Mouse (Mus musculus): Measurements from ENCODE around the gene Olfr215.
"Not testable (repeated sequence)": the region's sequence is repeated elsewhere in the genome, so short reads cannot be mapped to it uniquely, and the experiment has no call there.

Gene Olfr215

DNA sequence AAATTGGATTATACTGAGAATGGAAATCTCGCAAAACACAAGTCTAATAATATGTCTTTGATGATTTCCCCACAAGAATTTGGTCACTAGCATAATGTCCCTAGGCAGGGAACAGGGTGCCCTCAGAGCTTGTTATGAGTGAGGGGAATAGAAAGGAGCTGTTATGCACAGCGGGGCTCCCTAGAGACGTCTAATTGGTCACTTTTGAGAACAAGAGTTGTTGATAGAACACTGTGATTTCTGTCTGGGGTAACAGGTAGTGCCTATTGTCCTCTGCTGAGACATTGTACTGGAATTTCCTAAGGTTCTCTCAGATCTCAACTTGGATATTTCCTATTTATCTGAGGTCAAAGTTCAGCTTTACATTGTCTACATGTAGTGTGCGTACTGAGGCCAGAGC, at the start of gene Olfr215:
Olfr215 (minus strand) TSS at position 101 of the 400 bp plus-strand sequence.
- in situ Hi-C loops (cut with MboI; ENCODE audit: unreplicated experiment in 2 of 2) = no loop called here

- in situ Hi-C loops (cut with MboI; ENCODE audit: unreplicated experiment in 2 of 2) = loop anchor here (10.0 kb wide), 1 partner anchor 63 kb away; no protein-coding TSS in a partner anchor
Measured at GRCm38 (mm10) chr6:116632129-116632528, 48.1 kb upstream of the Olfr215 start.

DNA sequence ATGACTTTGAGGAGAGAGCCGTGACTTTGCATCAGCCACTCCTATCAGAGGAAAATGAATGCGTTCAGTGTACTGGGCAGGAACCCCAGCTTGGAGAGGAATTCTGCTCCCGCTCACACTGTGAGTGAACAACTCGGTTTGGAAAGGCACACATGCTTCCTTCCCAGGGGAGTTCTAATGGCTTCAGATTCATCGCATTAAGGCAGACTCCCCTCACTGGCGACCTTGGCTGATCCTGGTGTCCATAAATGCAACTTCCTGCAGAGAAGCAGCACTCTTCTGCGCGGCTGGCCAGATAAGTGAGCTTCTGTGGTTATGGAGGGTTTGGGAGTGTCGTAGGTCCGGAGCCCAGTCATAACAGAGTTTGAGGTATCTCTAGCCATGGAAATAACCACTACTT, 45.8 kb upstream of the Olfr215 start:
- in situ Hi-C loops (cut with MboI; ENCODE audit: unreplicated experiment in 2 of 2) = loop anchor here (10.0 kb wide), 1 partner anchor 65 kb away; no protein-coding TSS in a partner anchor

- in situ Hi-C loops (cut with MboI; ENCODE audit: unreplicated experiment in 2 of 2) = no loop called here
Measured at GRCm38 (mm10) chr6:116628539-116629171, 44.7 kb upstream of the Olfr215 start, which contains the start of gene Zfp422. Gene Zfp422, minus strand, starts transcription at chr6:116628999.

DNA sequence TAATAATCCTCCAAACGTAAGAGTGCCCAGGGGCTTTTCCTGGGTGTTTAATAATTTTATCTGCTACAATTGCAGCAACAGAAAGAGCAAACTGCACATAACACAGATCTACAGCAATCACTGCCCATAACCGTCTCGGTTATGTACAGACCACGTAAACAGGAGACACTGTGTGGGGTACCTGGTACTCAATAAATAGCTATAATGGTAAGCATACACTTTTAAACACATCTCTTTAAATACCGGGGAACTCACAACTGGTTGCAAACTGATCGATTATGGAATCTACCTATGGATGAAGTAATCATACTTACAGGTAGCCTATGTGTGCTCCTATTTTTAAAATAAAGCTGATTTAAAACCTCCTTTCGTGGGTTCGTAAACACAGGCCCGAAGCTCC, 44.1 kb upstream of the Olfr215 start:
- in situ Hi-C loops (cut with MboI; ENCODE audit: unreplicated experiment in 2 of 2) = no loop called here

- in situ Hi-C loops (cut with MboI; ENCODE audit: unreplicated experiment in 2 of 2) = not testable (repeated sequence)
Measured at GRCm38 (mm10) chr6:116626417-116626816, 42.4 kb upstream of the Olfr215 start.

GRCm38 (mm10) chr6:116621318-116622023, 37.5 kb upstream of the Olfr215 start:
- in situ Hi-C loops (cut with MboI; ENCODE audit: unreplicated experiment in 2 of 2) = loop anchor here (25.0 kb wide), 2 partner anchors 734 to 1059 kb away; no protein-coding TSS in a partner anchor

- in situ Hi-C loops (cut with MboI; ENCODE audit: unreplicated experiment in 2 of 2) = loop anchor here (25.0 kb wide), 2 partner anchors 731 to 1056 kb away; no protein-coding TSS in a partner anchor
Measured at GRCm38 (mm10) chr6:116618073-116618472, 34.1 kb upstream of the Olfr215 start.

GRCm38 (mm10) chr6:116615719-116616118, 31.7 kb upstream of the Olfr215 start:
- in situ Hi-C loops (cut with MboI; ENCODE audit: unreplicated experiment in 2 of 2) = loop anchor here (25.0 kb wide), 2 partner anchors 728 to 1053 kb away; no protein-coding TSS in a partner anchor

GRCm38 (mm10) chr6:116607230-116607629, 23.2 kb upstream of the Olfr215 start:
- in situ Hi-C loops (cut with MboI; ENCODE audit: unreplicated experiment in 2 of 2) = loop anchor here (25.0 kb wide), 2 partner anchors 720 to 1045 kb away; no protein-coding TSS in a partner anchor

DNA sequence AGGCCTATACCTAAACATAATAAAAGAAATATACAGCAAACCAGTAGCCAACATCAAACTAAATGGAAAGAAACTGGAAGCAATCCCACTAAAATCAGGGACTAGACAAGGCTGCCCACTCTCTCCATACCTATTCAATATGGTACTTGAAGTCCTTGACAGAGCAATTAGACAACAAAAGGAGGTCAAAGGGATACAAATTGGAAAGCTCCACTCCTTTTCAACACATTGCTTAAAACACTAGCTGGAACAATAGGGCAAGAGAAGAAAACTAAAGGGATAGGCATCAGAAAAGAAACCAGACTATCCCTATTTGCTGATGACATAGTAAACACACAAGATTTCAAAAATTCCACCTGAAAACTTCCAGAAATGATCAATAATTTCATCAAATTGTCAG, 17.0 kb upstream of the Olfr215 start:
- in situ Hi-C loops (cut with MboI; ENCODE audit: unreplicated experiment in 2 of 2) = loop anchor here (25.0 kb wide), 2 partner anchors 714 to 1039 kb away; no protein-coding TSS in a partner anchor

DNA sequence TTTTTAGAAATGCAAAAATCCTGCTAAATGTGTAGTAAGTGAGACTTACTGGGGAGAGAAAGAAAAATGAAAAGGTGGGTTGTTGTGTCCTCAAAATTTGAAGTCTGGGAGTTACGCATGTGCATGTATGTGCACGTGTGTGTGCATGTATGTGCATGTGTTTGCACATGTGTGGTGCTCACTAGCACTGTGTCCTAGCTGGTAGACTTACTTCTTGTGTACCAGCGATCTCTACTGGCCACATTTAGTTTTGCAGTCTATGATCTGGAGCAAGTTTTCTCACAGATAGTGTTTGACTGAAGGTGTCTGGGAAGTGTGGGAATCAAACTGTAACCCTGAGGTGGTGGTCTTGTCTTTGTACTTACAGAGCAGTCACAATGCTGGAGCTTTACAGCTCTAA, 14.2 kb downstream of the Olfr215 start:
- in situ Hi-C loops (cut with MboI; ENCODE audit: unreplicated experiment in 2 of 2) = loop anchor here (5.0 to 25.0 kb wide), 5 partner anchors 135 to 673 kb away; no protein-coding TSS in a partner anchor

DNA sequence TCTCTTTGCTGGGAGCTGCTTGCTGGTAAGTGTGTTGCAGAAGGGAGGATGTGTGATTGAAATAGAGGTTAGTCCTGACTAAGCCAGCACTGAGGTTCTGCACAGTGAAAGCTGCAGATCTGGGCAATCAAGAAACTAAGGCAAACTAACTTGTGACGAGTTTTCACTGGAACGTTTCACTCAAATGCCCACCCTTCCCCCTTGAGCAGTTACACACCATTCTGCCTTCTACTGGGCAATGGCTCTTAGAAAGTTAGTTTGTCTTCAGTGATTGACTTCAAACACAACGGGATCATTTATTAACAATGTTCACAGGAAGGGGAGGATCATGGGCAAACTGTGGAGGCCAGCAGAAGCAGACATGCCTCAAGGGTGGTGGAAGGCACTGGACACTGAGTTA, 29.0 kb downstream of the Olfr215 start:
- in situ Hi-C loops (cut with MboI; ENCODE audit: unreplicated experiment in 2 of 2) = loop anchor here in 1 of 2 experiments (25.0 kb wide), 1 partner anchor 268 kb away; no protein-coding TSS in a partner anchor

GRCm38 (mm10) chr6:116553935-116554334, 30.1 kb downstream of the Olfr215 start, which contains the start of gene Olfr214:
Gene Olfr214, plus strand, starts transcription at chr6:116554235.
- in situ Hi-C loops (cut with MboI; ENCODE audit: unreplicated experiment in 2 of 2) = loop anchor here in 1 of 2 experiments (25.0 kb wide), 1 partner anchor 267 kb away; no protein-coding TSS in a partner anchor

GRCm38 (mm10) chr6:116550841-116551240, 33.2 kb downstream of the Olfr215 start, which contains the start of gene Gm5580:
Gene Gm5580, plus strand, starts transcription at chr6:116551141.
- in situ Hi-C loops (cut with MboI; ENCODE audit: unreplicated experiment in 2 of 2) = loop anchor here in 1 of 2 experiments (25.0 kb wide), 1 partner anchor 264 kb away; no protein-coding TSS in a partner anchor

DNA sequence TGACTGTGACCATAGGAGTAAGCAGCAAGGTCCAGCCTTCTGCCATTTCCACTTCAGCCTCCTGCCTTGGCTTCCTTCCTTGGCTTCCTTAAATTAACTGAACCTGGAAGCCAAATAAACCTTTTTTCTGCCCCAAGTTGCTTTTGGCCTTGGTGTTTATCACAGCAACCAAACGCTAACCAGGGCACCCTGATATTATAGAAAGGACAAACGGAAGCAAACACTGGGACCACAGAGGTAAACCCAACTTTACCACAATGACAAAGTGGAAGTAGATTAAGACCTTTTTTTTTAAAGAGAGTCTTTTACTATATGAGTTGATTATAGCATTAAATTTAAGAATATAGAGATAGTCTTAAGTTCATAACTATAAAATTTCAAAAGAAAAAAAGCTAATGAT, 41.5 kb downstream of the Olfr215 start:
- in situ Hi-C loops (cut with MboI; ENCODE audit: unreplicated experiment in 2 of 2) = no loop called here

- in situ Hi-C loops (cut with MboI; ENCODE audit: unreplicated experiment in 2 of 2) = no loop called here
Measured at GRCm38 (mm10) chr6:116538156-116538555, 45.8 kb downstream of the Olfr215 start, which contains the start of gene Olfr213. Gene Olfr213, plus strand, starts transcription at chr6:116538456.
